Mouse (Mus musculus): Measurements from ENCODE around the gene Slc24a3.

Slc24a3 gene

GRCm38 (mm10) chr2:145167664-145168360 lies at the start of gene Slc24a3:
TSS of gene Slc24a3 (plus strand) at chr2:145167754.
- DNase-seq = peak; percentile 89

- DNase-seq = no peak
Observed at GRCm38 (mm10) chr2:145117762-145118161, 49.8 kb upstream of the Slc24a3 start.

- DNase-seq = no peak
Observed at GRCm38 (mm10) chr2:145127747-145128146, 39.8 kb upstream of the Slc24a3 start.

- DNase-seq = no peak
Observed at GRCm38 (mm10) chr2:145136625-145137291, 30.8 kb upstream of the Slc24a3 start.

DNA sequence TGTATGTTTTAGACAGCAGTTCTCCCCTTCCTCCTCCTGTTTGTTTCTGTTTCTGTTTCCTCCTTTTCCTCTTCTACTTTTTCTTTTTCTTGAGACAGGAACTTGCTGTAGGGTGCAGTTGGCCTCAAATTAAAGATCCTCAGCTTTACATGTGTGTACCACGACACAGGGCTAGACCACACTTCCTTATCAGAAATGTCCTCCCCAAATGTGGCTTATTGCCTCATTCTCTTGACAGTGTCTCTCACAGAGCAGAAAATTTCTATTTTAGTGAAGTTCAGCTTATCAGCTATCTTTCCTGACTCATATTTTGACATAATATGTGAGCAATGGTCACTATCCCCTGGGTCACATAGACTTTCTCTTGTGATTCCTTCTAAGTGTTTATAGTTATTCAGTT lies 17.1 kb upstream of the Slc24a3 start:
- DNase-seq = no peak

DNA sequence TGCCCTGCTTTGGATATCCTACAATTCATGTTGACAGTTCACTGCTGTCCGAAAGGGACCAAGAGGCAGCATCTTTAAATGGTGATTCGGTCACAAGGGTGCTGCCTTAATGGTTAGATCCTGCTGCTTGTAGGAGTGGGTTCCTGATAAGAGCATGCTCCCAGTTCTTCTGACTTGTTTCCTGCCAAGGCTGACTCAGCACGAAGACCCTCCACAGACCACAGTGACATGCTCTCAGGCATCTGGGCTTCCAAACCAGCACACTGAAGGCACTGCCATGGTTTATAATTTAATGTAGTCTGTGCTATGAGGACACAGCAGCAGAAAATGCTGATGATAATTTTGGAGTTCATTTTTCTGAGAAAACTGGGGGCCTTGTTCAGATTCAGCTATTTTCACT lies 16.7 kb upstream of the Slc24a3 start:
- DNase-seq = no peak

GRCm38 (mm10) chr2:145152281-145152680 lies 15.3 kb upstream of the Slc24a3 start:
- no peak for DNase-seq

GRCm38 (mm10) chr2:145158972-145159371 lies 8.6 kb upstream of the Slc24a3 start:
- no peak for DNase-seq

DNA sequence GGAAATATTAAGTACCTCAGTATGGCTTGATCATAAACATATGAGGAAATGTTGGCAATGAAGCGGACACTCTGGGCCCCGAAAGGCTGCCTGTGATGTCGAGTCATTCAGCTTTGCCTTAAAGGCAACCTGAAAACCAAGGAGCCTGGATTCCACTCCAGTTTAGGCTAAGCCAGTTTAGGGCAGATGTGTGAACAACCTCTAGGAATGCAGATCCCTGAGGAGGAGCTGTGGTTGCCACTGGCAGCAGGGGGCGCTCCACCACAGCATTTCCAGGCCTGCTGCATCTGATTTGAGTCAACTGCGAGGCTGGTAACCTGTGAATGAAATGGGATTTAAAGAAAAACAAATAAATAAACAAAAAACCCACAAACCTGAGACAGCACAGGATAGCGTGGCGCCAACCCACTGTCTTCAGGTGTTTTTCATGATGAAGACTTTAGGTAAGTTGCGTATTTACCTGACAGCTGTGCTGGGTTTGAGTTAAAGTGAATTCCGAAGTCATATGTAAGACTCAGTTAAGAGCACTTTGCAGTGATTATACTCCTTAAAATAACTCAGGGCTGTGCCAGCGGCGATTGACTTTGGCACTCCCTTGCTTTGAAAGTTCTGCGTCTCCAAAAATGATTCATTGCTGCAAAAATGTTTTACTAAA lies 6.4 kb upstream of the Slc24a3 start:
- peak; percentile 74 for DNase-seq

DNA sequence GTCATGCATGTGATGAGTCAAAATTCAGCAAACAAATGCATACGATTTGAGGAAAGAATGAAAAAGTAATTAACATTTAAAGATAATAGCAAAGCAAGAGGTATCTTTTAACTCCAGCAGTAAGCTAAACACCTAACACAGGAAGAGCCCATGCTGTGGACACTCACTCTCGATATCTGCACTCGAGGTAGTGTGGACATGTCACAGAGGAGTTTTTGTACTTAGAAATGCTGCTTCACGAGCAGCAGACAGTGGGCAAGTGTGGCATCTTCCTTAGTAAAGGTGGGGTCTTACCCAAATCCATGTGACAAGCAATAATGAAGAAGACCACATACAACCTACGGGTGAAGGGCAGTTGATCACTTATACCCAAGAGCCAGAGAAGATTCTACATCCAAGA lies 3.5 kb upstream of the Slc24a3 start:
- DNase-seq = no peak

DNA sequence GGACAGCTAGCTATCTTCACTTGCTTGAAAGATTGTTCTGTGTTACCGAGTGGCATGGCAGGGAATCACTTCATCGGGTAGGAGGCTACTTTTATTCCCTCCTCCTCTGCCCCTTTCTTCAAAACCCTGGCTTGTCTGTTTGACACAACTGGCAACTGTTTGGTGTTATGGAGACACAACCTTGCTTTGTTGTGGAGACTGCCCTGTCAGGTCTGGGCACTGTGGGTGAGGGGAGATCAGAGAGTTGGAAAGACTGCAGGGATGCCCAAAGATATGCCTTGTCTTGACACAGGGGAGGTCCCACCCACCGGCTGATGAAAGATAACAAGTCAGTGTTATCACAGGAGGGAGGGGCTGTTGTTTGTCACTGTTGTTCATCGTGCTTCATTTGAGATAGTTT lies 3.0 kb upstream of the Slc24a3 start:
- no peak for DNase-seq

DNA sequence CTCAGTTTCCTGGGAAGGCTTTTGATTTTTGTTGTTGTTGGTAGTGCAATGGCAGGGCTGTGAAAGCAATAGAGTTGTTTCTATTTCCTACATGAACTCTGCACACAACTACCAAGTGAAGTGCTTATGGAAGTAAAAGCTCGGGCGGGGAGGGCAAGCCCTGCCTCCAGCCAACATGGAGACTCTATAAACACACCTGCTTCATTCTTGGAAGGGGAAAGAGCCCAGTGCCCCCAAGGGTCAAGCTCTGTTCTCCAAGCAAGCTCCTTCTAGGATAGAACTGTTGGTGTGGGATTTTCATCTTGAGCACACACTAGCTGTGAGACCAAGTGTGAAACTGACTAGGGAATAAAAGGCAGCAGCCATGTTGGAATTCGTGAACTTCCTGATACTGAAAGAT lies 2.5 kb upstream of the Slc24a3 start:
- no peak for DNase-seq

GRCm38 (mm10) chr2:145165854-145166253 lies 1.7 kb upstream of the Slc24a3 start:
- DNase-seq = no peak

DNA sequence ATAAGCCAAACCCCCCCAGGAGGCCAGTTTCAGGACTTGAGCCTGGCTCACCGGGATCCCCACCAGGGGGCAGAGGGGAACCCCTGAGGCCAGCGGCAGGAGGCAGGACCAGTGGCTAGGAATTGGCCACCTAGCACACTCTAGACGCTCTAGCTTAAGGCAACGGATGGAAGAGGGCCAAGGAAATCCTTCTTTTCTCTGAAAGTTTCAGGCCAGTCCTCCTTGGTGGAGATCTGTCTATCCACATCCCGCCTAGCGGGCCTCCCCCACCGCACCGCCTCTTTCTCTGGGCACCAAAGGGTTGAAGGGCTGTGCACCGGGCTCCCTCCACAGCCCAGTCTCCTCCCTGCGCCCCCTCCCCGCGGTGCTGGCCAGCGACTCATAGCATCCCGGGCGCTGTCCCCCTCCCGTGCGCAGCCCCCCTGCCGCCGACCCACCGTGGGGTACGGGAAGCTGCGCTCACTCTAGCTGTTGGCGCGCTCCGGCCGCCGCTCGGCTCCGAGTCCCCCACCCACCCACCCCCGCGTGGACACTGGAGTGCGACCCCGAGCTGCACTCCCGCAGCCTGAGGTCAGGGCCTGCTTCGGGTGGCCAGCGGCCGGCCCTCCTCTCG lies 397 bp upstream of the Slc24a3 start:
- DNase-seq = peak; percentile 64

DNA sequence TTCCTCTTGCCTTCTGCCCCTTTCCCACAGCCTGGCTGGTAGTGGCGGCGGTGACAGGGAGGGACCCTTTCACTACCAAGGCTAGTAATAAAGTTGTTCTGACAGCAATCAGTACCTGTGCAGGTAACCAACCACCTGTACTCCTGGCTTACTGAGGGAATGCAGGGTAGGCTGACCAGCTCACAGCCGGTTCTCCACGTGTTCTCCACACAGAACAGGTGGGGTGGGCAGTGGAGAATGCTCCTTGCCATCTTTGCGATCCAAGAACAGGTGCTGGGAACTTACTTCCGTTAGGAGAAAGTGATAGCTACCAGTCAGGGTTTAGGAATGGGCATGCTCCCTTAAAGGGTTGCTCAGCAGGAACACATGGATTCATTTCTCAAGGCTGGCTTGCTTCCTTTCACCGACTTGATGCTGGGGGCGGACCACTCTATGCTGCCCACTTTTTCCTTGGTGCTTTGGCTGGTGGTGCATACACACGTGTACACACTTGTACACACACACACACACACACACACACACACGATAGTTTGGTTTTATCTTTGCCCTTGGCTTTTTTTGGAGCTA lies 934 bp downstream of the Slc24a3 start:
- DNase-seq = no peak

GRCm38 (mm10) chr2:145172978-145173655 lies 5.6 kb downstream of the Slc24a3 start:
- DNase-seq = no peak

GRCm38 (mm10) chr2:145175036-145175435 lies 7.5 kb downstream of the Slc24a3 start:
- DNase-seq = no peak

DNA sequence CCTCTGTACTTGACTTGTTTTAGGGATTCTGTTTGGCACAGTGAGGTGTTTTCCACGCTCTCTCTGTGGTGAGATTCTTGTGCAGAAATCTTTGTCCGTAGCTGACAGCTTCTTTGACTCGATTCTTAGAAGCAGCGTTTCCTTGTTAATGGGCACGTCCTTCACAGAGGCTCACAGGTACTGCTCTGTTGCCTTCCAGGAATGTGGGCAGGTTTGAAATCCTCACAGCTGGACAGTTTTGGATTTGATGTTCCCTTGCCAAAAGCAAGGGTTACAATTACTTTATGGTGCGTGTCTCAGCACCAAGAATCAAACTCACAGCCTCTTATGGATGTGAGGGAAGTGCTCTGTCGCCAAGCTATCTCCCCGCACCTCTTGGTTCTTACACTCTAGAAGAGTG lies 14.9 kb downstream of the Slc24a3 start:
- DNase-seq = no peak

GRCm38 (mm10) chr2:145188828-145189227 lies 21.3 kb downstream of the Slc24a3 start:
- no peak for DNase-seq

DNA sequence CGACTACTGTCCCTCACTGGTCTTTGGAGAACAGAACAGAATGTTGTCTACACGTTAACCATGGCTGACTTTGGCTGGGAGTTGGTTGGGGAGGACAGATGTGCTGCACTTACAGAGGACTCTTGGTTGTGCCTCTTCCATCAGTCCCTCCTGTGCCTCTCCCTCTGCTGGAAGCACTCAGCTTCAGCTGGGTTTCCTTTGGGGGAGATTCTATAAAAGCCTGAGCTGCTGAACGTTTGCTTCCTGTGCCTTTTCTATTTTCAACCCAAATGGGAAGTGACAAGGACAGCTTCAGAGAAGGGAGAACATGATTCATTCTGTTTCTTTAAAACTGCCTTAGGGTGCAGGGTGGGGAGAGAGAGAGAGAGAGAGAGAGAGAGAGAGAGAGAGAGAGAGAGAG lies 28.5 kb downstream of the Slc24a3 start:
- peak; percentile 41 for DNase-seq

DNA sequence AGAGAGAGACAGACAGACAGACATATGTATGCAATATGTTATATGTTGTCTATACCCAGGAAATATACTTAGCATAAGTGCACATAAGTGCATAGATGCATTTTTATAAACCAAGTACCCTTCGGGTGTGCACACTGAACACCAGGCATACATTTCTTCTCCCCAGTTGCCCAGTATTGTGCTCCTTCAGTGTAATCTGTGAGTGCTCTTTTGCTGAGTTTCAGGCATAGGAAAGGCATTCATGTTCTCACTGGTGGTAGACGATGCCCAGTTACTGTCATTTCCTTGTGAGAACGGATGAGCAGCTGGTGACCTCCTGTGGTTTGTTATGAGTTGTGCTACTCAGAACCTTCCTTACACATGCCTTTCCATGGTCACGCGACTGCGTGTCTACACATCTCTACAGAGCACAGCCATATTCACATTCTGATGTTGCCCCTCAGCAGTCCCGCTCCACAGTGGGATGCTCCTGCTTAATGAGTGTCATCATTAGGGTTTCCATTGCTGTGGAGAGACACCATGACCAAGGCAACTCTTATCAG lies 29.0 kb downstream of the Slc24a3 start:
- peak; percentile 32 for DNase-seq

- DNase-seq = peak; percentile 58
Observed at GRCm38 (mm10) chr2:145197076-145197475, 29.5 kb downstream of the Slc24a3 start.
